In the genomic region with DNA sequence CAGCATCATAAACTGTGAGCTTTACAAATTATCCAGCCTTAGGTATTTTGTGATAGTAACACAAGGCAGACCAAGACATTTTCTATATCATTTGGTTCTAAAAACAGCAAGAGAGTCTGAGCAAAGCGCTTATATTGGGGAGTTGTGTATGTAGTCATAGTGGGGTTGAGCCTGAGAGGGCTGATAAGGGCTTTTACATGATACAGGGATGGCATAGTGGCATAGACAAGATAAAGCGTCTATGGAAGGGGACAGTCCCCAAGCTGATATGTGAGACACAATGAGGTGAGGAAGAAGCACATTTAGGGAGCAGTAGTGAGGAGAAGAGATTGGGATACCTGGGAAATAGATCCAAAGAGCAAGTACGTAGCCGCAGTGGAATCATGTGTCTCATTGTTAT, we compare ENCODE assay signal across 28 mouse cellular contexts. TPM values are rescaled to one million over a fixed set of nuclear protein-coding genes. Genes with fewer than 3 reads are reported as not detected.
DNase-seq lines count a peak whose midpoint lies in the region; ATAC-seq and TF ChIP-seq lines count a peak whose summit lies in the region.
"Had no signal": no experiment of that assay in that cellular context is flagged by ENCODE, and none has a peak within 500 bp of the region (broad histone marks: within the 10 kb centered on the region; RNA-seq: fewer than 3 reads in every experiment).

No protein-coding gene starts in this region.

- TF ChIP-seq EP300 in MEL (IDR thresholded peaks at IDR 0.05; ENCODE audit: low read depth in 1 of 2, low read length in 2 of 2): peak in 1 of 2 experiments; percentile 28; a peak in 1 of 4 replicates

- H3K4me3 ChIP-seq in MEL (ENCODE audit: control insufficient read depth in 1 of 2, insufficient read depth in 1 of 2, low read depth in 2 of 2, low read length in 2 of 2): no peak overlapping the region
- no peak overlapping the region for H3K4me3 ChIP-seq in liver, embryonic 12.5 days
- no peak overlapping the region for H3K4me3 ChIP-seq in liver, embryonic 15.5 days (replicated peaks)
- H3K4me3 ChIP-seq: embryonic facial prominence, embryonic 12.5 days; embryonic facial prominence, embryonic 15.5 days; forebrain, embryonic 13.5 days; heart, adult 2 months; heart, embryonic 10.5 days; heart, embryonic 13.5 days had no signal

- H3K36me3 ChIP-seq in MEL (ENCODE audit: control insufficient read depth in 1 of 2, insufficient read depth in 2 of 2, low read length in 2 of 2): peaks cover 0 to 23% of the 10 kb centered on the region in 2 experiments; a peak in 2 of 4 replicates
- H3K36me3 ChIP-seq in liver, embryonic 12.5 days: no peaks in the 10 kb centered on the region
- no peaks in the 10 kb centered on the region for H3K36me3 ChIP-seq in liver, embryonic 15.5 days (replicated peaks)
- H3K36me3 ChIP-seq: embryonic facial prominence, embryonic 12.5 days; embryonic facial prominence, embryonic 15.5 days; G1E; heart, embryonic 10.5 days; heart, embryonic 13.5 days had no signal

- no peak for TF ChIP-seq POLR2A in MEL (IDR thresholded peaks at IDR 0.05; ENCODE audit: control insufficient read depth in 1 of 2, insufficient read depth in 1 of 2, low read depth in 1 of 2, low read length in 2 of 2, poor library complexity in 1 of 2)

- peaks cover 9 to 19% of the 10 kb centered on the region in 2 experiments for H3K4me1 ChIP-seq in MEL (ENCODE audit: control insufficient read depth in 1 of 2, insufficient read depth in 2 of 2, low read length in 2 of 2)
- H3K4me1 ChIP-seq in liver, embryonic 12.5 days: peaks cover 42% of the 10 kb centered on the region
- H3K4me1 ChIP-seq in liver, embryonic 15.5 days (replicated peaks): peaks cover 28% of the 10 kb centered on the region
- H3K4me1 ChIP-seq: embryonic facial prominence, embryonic 12.5 days; embryonic facial prominence, embryonic 15.5 days; forebrain, embryonic 13.5 days; heart, embryonic 10.5 days; heart, embryonic 13.5 days had no signal

- no peak for TF ChIP-seq RAD21 in MEL (IDR thresholded peaks at IDR 0.05; ENCODE audit: low read depth, low read length)

- TF ChIP-seq CTCF in MEL (IDR thresholded peaks at IDR 0.05 in 2 of 3, conservative IDR thresholded peaks at IDR 0.05 in 1 of 3; ENCODE audit: control insufficient read depth in 1 of 3, insufficient read depth in 1 of 3, low read depth in 2 of 3, low read length in 3 of 3, poor library complexity in 1 of 3, severe bottlenecking in 1 of 3): no peak

- H3K9ac ChIP-seq in MEL (ENCODE audit: control insufficient read depth, low read depth, low read length, poor library complexity, severe bottlenecking): no peak overlapping the region
- H3K9ac ChIP-seq in liver, embryonic 12.5 days: no peak overlapping the region
- no peak overlapping the region for H3K9ac ChIP-seq in liver, embryonic 15.5 days
- H3K9ac ChIP-seq: embryonic facial prominence, embryonic 12.5 days; embryonic facial prominence, embryonic 15.5 days; forebrain, embryonic 13.5 days; forebrain, postnatal 0 days; heart, embryonic 13.5 days; hindbrain, embryonic 14.5 days had no signal

- no peak for DNase-seq in MEL (ENCODE audit: low read depth, low spot score)
- no peak for DNase-seq in frontal cortex, adult 2 months (ENCODE audit: extremely low spot score in 1 of 2, low spot score in 1 of 2)
- DNase-seq in lung, postnatal 4 days: no peak
- DNase-seq in kidney, adult 8-10 months: no peak
- DNase-seq: adrenal gland, adult 2 months; adrenal gland, postnatal 25 days; B cell, adult 2 months; cerebellum, adult 11-12 months; cerebellum, adult 9-10 months; cerebellum, postnatal 25 days; forebrain, postnatal 0 days; gastrocnemius, postnatal 25 days; heart, adult 2 months; heart, postnatal 14 days; heart, postnatal 4 days had no signal

- no peaks in the 10 kb centered on the region for H3K79me2 ChIP-seq in MEL (ENCODE audit: control insufficient read depth, insufficient read depth, low read length, poor library complexity)

- H3K9me3 ChIP-seq in MEL (replicated peaks; ENCODE audit: insufficient read depth, low read length): no peaks in the 10 kb centered on the region
- H3K9me3 ChIP-seq in liver, embryonic 12.5 days (replicated peaks): no peaks in the 10 kb centered on the region
- no peaks in the 10 kb centered on the region for H3K9me3 ChIP-seq in liver, embryonic 15.5 days (replicated peaks)
- H3K9me3 ChIP-seq: embryonic facial prominence, embryonic 12.5 days; embryonic facial prominence, embryonic 15.5 days; forebrain, embryonic 13.5 days; G1E; heart, embryonic 10.5 days; heart, embryonic 13.5 days had no signal

- 49% methylated on average over 4 of the region's 4 CpGs for WGBS in liver, embryonic 12.5 days (ENCODE audit: insufficient replicate concordance)
- 49% methylated on average over 4 of the region's 4 CpGs for WGBS in liver, embryonic 15.5 days (ENCODE audit: insufficient replicate concordance)

- H3K27ac ChIP-seq in MEL (ENCODE audit: control insufficient read depth, low read depth, low read length): no peak overlapping the region
- H3K27ac ChIP-seq in liver, embryonic 12.5 days: no peak overlapping the region
- no peak overlapping the region; the same call in 1 of the 2 replicates for H3K27ac ChIP-seq in liver, embryonic 15.5 days (replicated peaks)
- H3K27ac ChIP-seq: embryonic facial prominence, embryonic 12.5 days; embryonic facial prominence, embryonic 15.5 days; forebrain, embryonic 13.5 days; heart, adult 2 months; heart, embryonic 10.5 days; heart, embryonic 13.5 days; hindbrain, embryonic 14.5 days; hindbrain, postnatal 0 days had no signal

- peak; percentile 75 for ATAC-seq in liver, embryonic 12.5 days
- ATAC-seq in liver, embryonic 15.5 days (ENCODE audit: insufficient read depth): peak; percentile 62
- 0 out of 2 replicates have a peak, but pooled peaks have one; percentile 16 for ATAC-seq in megakaryocyte progenitor cell, adult 5-6 weeks (replicated peaks; ENCODE audit: poor library complexity)
- ATAC-seq: forebrain, embryonic 13.5 days; forebrain, postnatal 0 days; hindbrain, postnatal 0 days; inflammation-experienced regulatory T-cells, adult 6 months had no signal

- no peaks in the 10 kb centered on the region for H3K27me3 ChIP-seq in MEL (ENCODE audit: control insufficient read depth in 1 of 2, insufficient read depth in 2 of 2, low read length in 2 of 2)
- H3K27me3 ChIP-seq in liver, embryonic 12.5 days (replicated peaks): 0 out of 2 replicates have a peak, but pooled peaks cover 4% of the 10 kb centered on the region
- H3K27me3 ChIP-seq in liver, embryonic 15.5 days: no peaks in the 10 kb centered on the region
- H3K27me3 ChIP-seq: CH12.LX; embryonic facial prominence, embryonic 12.5 days; embryonic facial prominence, embryonic 15.5 days; forebrain, embryonic 13.5 days; heart, embryonic 13.5 days had no signal

- no peak overlapping the region for H3K4me2 ChIP-seq in liver, embryonic 12.5 days
- no peak overlapping the region for H3K4me2 ChIP-seq in liver, embryonic 15.5 days
- H3K4me2 ChIP-seq: embryonic facial prominence, embryonic 12.5 days; embryonic facial prominence, embryonic 15.5 days; forebrain, embryonic 13.5 days; heart, embryonic 13.5 days; hindbrain, embryonic 14.5 days had no signal

TF ChIP-seq in MEL, 35 proteins besides CTCF, POLR2A, EP300 and RAD21:
- TF ChIP-seq ETS1 (IDR thresholded peaks at IDR 0.05; ENCODE audit: low read depth, low read length) (0 out of 2 replicates have a peak, but pooled peaks have one; percentile 12), MAFK (IDR thresholded peaks at IDR 0.05; ENCODE audit: borderline replicate concordance, low read depth, low read length) (no peak)
TF ChIP-seq in MEL: peak in this region for 1.

RNA-seq across cellular contexts. Expression of gene Fgf2, which starts 14.1 kb away (rescaled TPM):
- 0.13 and 0.15 TPM in 2 replicates for total RNA-seq in MEL (2012; rRNA removed)
- polyA plus RNA-seq in MEL (2012; ENCODE audit: insufficient read depth in 1 of 2, insufficient read length in 2 of 2, low read depth in 1 of 2, low replicate concordance in 2 of 2, missing spikeins in 1 of 2): under 1 TPM in 1 of 2 experiments, not detected in 1; 0.53 TPM
- 0.25 and 0.30 TPM in 2 replicates for polyA plus RNA-seq in liver, embryonic 12.5 days (2016; fragmentation: Nextera tagmentation; extraction: Ambion mirVana)
- 0.12 and 0.14 TPM in 2 replicates for polyA plus RNA-seq in liver, embryonic 15.5 days (2015; fragmentation: Nextera tagmentation; extraction: Ambion mirVana)
- not detected in 2 replicates for total RNA-seq in megakaryocyte progenitor cell, adult 5-6 weeks (2015)
- 0.10 and 0.21 TPM in 2 replicates for total RNA-seq in megakaryocyte progenitor cell, adult 5-6 weeks (2017)
- polyA plus RNA-seq in frontal cortex, adult 2 months (2012; rRNA removed): 3.2 TPM in 2 replicates

RNA-seq across cellular contexts. Expression of gene Cetn4, which starts 21.5 kb away (rescaled TPM):
- total RNA-seq in MEL (2012; rRNA removed): 0.85 and 1.3 TPM in 2 replicates
- 1 to 10 TPM in 1 of 2 experiments, not detected in 1; 3.8 TPM for polyA plus RNA-seq in MEL (2012; ENCODE audit: insufficient read depth in 1 of 2, insufficient read length in 2 of 2, low read depth in 1 of 2, low replicate concordance in 2 of 2, missing spikeins in 1 of 2)
- polyA plus RNA-seq in liver, embryonic 12.5 days (2016; fragmentation: Nextera tagmentation; extraction: Ambion mirVana): 1.7 and 2.3 TPM in 2 replicates
- polyA plus RNA-seq in liver, embryonic 15.5 days (2015; fragmentation: Nextera tagmentation; extraction: Ambion mirVana): 0.84 and 1.7 TPM in 2 replicates
- 3.8 and 5.2 TPM in 2 replicates for total RNA-seq in megakaryocyte progenitor cell, adult 5-6 weeks (2015)
- 0.62 and 4.2 TPM in 2 replicates for total RNA-seq in megakaryocyte progenitor cell, adult 5-6 weeks (2017)
- polyA plus RNA-seq in frontal cortex, adult 2 months (2012; rRNA removed): 12.0 and 12.2 TPM in 2 replicates

RNA-seq across cellular contexts. Expression of gene Bbs12, which starts 21.7 kb away (rescaled TPM):
- total RNA-seq in MEL (2012; rRNA removed): 5.7 and 6.2 TPM in 2 replicates
- 1 to 10 TPM in 1 of 2 experiments, not detected in 1; 7.1 TPM for polyA plus RNA-seq in MEL (2012; ENCODE audit: insufficient read depth in 1 of 2, insufficient read length in 2 of 2, low read depth in 1 of 2, low replicate concordance in 2 of 2, missing spikeins in 1 of 2)
- 5.2 and 5.9 TPM in 2 replicates for polyA plus RNA-seq in liver, embryonic 12.5 days (2016; fragmentation: Nextera tagmentation; extraction: Ambion mirVana)
- 2.6 and 3.2 TPM in 2 replicates for polyA plus RNA-seq in liver, embryonic 15.5 days (2015; fragmentation: Nextera tagmentation; extraction: Ambion mirVana)
- 3.4 and 6.0 TPM in 2 replicates for total RNA-seq in megakaryocyte progenitor cell, adult 5-6 weeks (2015)
- total RNA-seq in megakaryocyte progenitor cell, adult 5-6 weeks (2017): 6.6 TPM in 2 replicates
- polyA plus RNA-seq in frontal cortex, adult 2 months (2012; rRNA removed): 2.7 and 2.9 TPM in 2 replicates

Comparison
In these comparisons a context has a peak if more than half of its experiments do, and no peak if none do; other contexts are left out.
1. ATAC-seq: peak in every context shown above with its lines; median percentile 75 in liver, embryonic 12.5 days; 62 in liver, embryonic 15.5 days; 16 in megakaryocyte progenitor cell, adult 5-6 weeks.